Mouse (Mus musculus) midbrain, embryonic 16.5 days (tissue): Measurements from ENCODE around the gene Limch1. TPM values are rescaled to one million over a fixed set of nuclear protein-coding genes. Genes with fewer than 3 reads are reported as not detected.

Experiments used
- ATAC-seq: fragments of 200-750 bp; cut with Nextera tagmentation; 2 replicates; pipeline ENCODE4 v1.8.0; 2017; ENCODE audit warnings: moderate TSS enrichment
- H3K27ac ChIP-seq: fragments of 300-500 bp; sonication (generic); 2 replicates; pipeline ENCODE4 v1.5.1; 2014; ENCODE audit warnings: mild to moderate bottlenecking, low read length, mixed read lengths
- H3K27me3 ChIP-seq: fragments of 300-500 bp; sonication (generic); 2 replicates; pipeline ENCODE4 v1.6.1; 2014; ENCODE audit warnings: low read depth, low read length, mixed read lengths; ENCODE audit not compliant: control insufficient read depth, insufficient read depth
- H3K36me3 ChIP-seq: fragments of 300-500 bp; sonication (generic); 2 replicates; pipeline ENCODE4 v1.6.1; 2014; ENCODE audit warnings: mild to moderate bottlenecking, low read length, moderate library complexity, mixed read lengths; ENCODE audit not compliant: control insufficient read depth, insufficient read depth
- H3K4me1 ChIP-seq: fragments of 300-500 bp; sonication (generic); 2 replicates; pipeline ENCODE4 v1.6.1; 2014; ENCODE audit warnings: mild to moderate bottlenecking, low read length, mixed read lengths; ENCODE audit not compliant: control insufficient read depth, insufficient read depth
- H3K4me2 ChIP-seq: fragments of 300-500 bp; sonication (generic); 2 replicates; pipeline ENCODE4 v1.6.1; 2014; ENCODE audit warnings: mild to moderate bottlenecking, low read length, mixed read lengths
- H3K4me3 ChIP-seq: fragments of 300-500 bp; sonication (generic); 2 replicates; pipeline ENCODE4 v1.5.1; 2014; ENCODE audit warnings: low read depth, mild to moderate bottlenecking, low read length, moderate library complexity, mixed read lengths
- H3K9ac ChIP-seq: fragments of 300-500 bp; sonication (generic); 2 replicates; pipeline ENCODE4 v1.6.1; 2014; ENCODE audit warnings: low read depth, low read length, mixed read lengths
- H3K9me3 ChIP-seq: fragments of 300-500 bp; sonication (generic); replicated peaks from 2 replicates; pipeline ENCODE4 v1.6.1; 2014; ENCODE audit warnings: mild to moderate bottlenecking, low read length, mixed read lengths; ENCODE audit not compliant: control insufficient read depth, poor library complexity, severe bottlenecking
- WGBS: fragments of 180-500 bp; shearing (Covaris S2); extraction: QIAGEN DNeasy Blood & Tissue Kit; methylation state at CpG from one replicate; pipeline ENCODE4 v1.1.7; 2014; 5-methylcytosine and 5-hydroxymethylcytosine counted together
- polyA plus RNA-seq: library from polyadenylated mRNA; unstranded; fragments of >200 nt; fragmentation: Nextera tagmentation; extraction: Ambion mirVana; gene quantifications from 2 replicates; pipeline ENCODE4 v1.2.1, GENCODE M21; 2015

Gene Limch1
- polyA plus RNA-seq, 1 experiment from 2014 or later: 48.8 TPM

GRCm38 (mm10) chr5:66965442-66965841 is 219.8 kb downstream of the Limch1 start:
- Histone ChIP-seq H3K9ac (no peak overlapping the region), H3K36me3 (no peaks in the 10 kb centered on the region), H3K4me1 (peaks cover 25% of the 10 kb centered on the region), H3K27ac (no peak overlapping the region), H3K27me3 (no peaks in the 10 kb centered on the region), H3K4me3 (no peak overlapping the region), H3K9me3 (no peaks in the 10 kb centered on the region), H3K4me2 (no peak overlapping the region)
- WGBS: 63% methylated on average over 6 of the region's 6 CpGs
- no peak for ATAC-seq

GRCm38 (mm10) chr5:66967147-66967546 is 221.5 kb downstream of the Limch1 start:
- no peak overlapping the region for H3K4me3 ChIP-seq
- no peak overlapping the region for H3K4me2 ChIP-seq
- no peaks in the 10 kb centered on the region for H3K27me3 ChIP-seq
- H3K27ac ChIP-seq: 0 out of 2 replicates have a peak overlapping the region, but pooled peaks have one; percentile 72
- no peaks in the 10 kb centered on the region for H3K9me3 ChIP-seq
- H3K4me1 ChIP-seq: peaks cover 25% of the 10 kb centered on the region
- no peak for ATAC-seq
- 68% methylated on average over 2 of the region's 2 CpGs for WGBS
- no peaks in the 10 kb centered on the region for H3K36me3 ChIP-seq
- no peak overlapping the region for H3K9ac ChIP-seq

GRCm38 (mm10) chr5:66967646-66968045 is 222.0 kb downstream of the Limch1 start:
- 29% methylated on average over 4 of the region's 4 CpGs for WGBS
- no peaks in the 10 kb centered on the region for H3K36me3 ChIP-seq

GRCm38 (mm10) chr5:66968059-66968833 is 222.6 kb downstream of the Limch1 start:
- Histone ChIP-seq H3K4me1 (peaks cover 25% of the 10 kb centered on the region), H3K27ac (peak overlapping the region; percentile 72), H3K36me3 (no peaks in the 10 kb centered on the region), H3K27me3 (no peaks in the 10 kb centered on the region), H3K9ac (peak overlapping the region; percentile 43), H3K9me3 (no peaks in the 10 kb centered on the region), H3K4me2 (peak overlapping the region; percentile 56), H3K4me3 (peak overlapping the region; percentile 29)
- peak; percentile 87 for ATAC-seq
- WGBS: 1% methylated on average over 23 of the region's 23 CpGs

More at GRCm38 (mm10) chr5:66967646-66968045, 222.0 kb downstream of the Limch1 start:
- peak; percentile 25; the same call in 1 of the 2 replicates for ATAC-seq
- Histone ChIP-seq H3K4me2 (peak overlapping the region; percentile 56), H3K9ac (peak overlapping the region; percentile 1), H3K27me3 (no peaks in the 10 kb centered on the region), H3K4me3 (peak overlapping the region; percentile 29), H3K4me1 (peaks cover 25% of the 10 kb centered on the region), H3K27ac (peak overlapping the region; percentile 72), H3K9me3 (no peaks in the 10 kb centered on the region)

- no peaks in the 10 kb centered on the region for H3K27me3 ChIP-seq
- ATAC-seq: no peak
- H3K9ac ChIP-seq: no peak overlapping the region
Observed at GRCm38 (mm10) chr5:66968925-66969711, 223.5 kb downstream of the Limch1 start.

GRCm38 (mm10) chr5:66975621-66976020 is 230.0 kb downstream of the Limch1 start:
- Histone ChIP-seq H3K9ac (no peak overlapping the region), H3K27me3 (no peaks in the 10 kb centered on the region), H3K36me3 (peaks cover 6% of the 10 kb centered on the region; the same call in 1 of the 2 replicates), H3K4me2 (no peak overlapping the region), H3K4me1 (no peaks in the 10 kb centered on the region), H3K27ac (no peak overlapping the region), H3K9me3 (no peaks in the 10 kb centered on the region), H3K4me3 (no peak overlapping the region)
- WGBS: 85% methylated on average over 8 of the region's 8 CpGs
- ATAC-seq: no peak

More at GRCm38 (mm10) chr5:66968925-66969711, 223.5 kb downstream of the Limch1 start:
- Histone ChIP-seq H3K4me2 (peak overlapping the region; percentile 56), H3K36me3 (no peaks in the 10 kb centered on the region), H3K9me3 (no peaks in the 10 kb centered on the region), H3K4me1 (peaks cover 23% of the 10 kb centered on the region), H3K27ac (peak overlapping the region; percentile 72), H3K4me3 (peak overlapping the region; percentile 29; the same call in 1 of the 2 replicates)
- WGBS: 57% methylated on average over 19 of the region's 19 CpGs

GRCm38 (mm10) chr5:66979332-66980218 is 233.9 kb downstream of the Limch1 start:
- Histone ChIP-seq H3K4me2 (no peak overlapping the region), H3K27me3 (no peaks in the 10 kb centered on the region), H3K9me3 (no peaks in the 10 kb centered on the region), H3K4me3 (no peak overlapping the region), H3K9ac (no peak overlapping the region), H3K36me3 (peaks cover 2% of the 10 kb centered on the region; the same call in 1 of the 2 replicates), H3K4me1 (no peaks in the 10 kb centered on the region), H3K27ac (no peak overlapping the region)
- ATAC-seq: peak; percentile 70
- 58% methylated on average over 19 of the region's 19 CpGs for WGBS

GRCm38 (mm10) chr5:66980862-66981261 is 235.2 kb downstream of the Limch1 start:
- no peak overlapping the region for H3K27ac ChIP-seq
- WGBS: 79% methylated on average over 4 of the region's 4 CpGs
- ATAC-seq: no peak
- no peak overlapping the region for H3K4me2 ChIP-seq
- no peaks in the 10 kb centered on the region for H3K27me3 ChIP-seq
- H3K4me3 ChIP-seq: no peak overlapping the region
- H3K9ac ChIP-seq: no peak overlapping the region
- H3K4me1 ChIP-seq: no peaks in the 10 kb centered on the region
- H3K36me3 ChIP-seq: no peaks in the 10 kb centered on the region
- H3K9me3 ChIP-seq: no peaks in the 10 kb centered on the region
